Mouse (Mus musculus): ENCODE results near the gene Prb1. TPM values are rescaled to one million over a fixed set of nuclear protein-coding genes. Genes with fewer than 3 reads are reported as not detected.
"Not testable (repeated sequence)": the region's sequence is repeated elsewhere in the genome, so short reads cannot be mapped to it uniquely, and the experiment has no call there.

The Prb1 gene
- polyA plus RNA-seq (2015; fragmentation: Nextera tagmentation; extraction: Ambion mirVana) = not detected in 2 replicates

DNA sequence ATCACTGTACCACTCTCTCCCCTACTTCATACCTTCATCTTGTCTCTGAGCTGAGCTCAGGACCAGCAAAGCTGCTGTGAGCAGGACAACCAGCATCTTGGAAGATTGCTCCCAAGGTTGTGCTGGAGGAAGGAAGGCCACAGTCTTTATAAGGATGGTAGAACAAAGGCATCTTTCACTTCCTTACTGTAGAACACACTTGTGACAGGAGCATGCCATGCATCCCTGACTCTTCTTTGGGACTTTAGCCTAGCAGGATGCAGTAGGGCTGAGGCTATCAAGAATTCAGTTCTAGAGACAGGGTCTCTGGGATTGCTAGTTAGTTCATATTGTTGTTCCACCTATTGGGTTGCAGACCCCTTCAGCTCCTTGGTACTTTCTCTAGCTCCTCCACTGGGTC is at the start of gene Prb1:
Gene Prb1, minus strand, starts transcription at position 101 of the 400 bp plus-strand sequence.
- H3K36me3 ChIP-seq; H3K4me3 ChIP-seq; H3K9me3 ChIP-seq; ATAC-seq (ENCODE audit: insufficient number of reproducible peaks, insufficient read depth, low FRiP score, low TSS enrichment, low read depth); H3K9ac ChIP-seq; H3K4me2 ChIP-seq; H3K4me1 ChIP-seq; H3K27me3 ChIP-seq; H3K27ac ChIP-seq: not testable (repeated sequence)

Other genes starting within 250 kb of the Prb1 start
- not detected in 2 replicates for gene Prpmp5, start 104.2 kb upstream of the Prb1 start, polyA plus RNA-seq (2015; fragmentation: Nextera tagmentation; extraction: Ambion mirVana)
- not detected in 2 replicates for gene Gm8882, start 153.6 kb upstream of the Prb1 start, polyA plus RNA-seq (2015; fragmentation: Nextera tagmentation; extraction: Ambion mirVana)

All from embryonic facial prominence, embryonic 13.5 days (tissue).